Mouse (Mus musculus): ENCODE results near the gene Mrps35.

Mrps35 gene

DNA sequence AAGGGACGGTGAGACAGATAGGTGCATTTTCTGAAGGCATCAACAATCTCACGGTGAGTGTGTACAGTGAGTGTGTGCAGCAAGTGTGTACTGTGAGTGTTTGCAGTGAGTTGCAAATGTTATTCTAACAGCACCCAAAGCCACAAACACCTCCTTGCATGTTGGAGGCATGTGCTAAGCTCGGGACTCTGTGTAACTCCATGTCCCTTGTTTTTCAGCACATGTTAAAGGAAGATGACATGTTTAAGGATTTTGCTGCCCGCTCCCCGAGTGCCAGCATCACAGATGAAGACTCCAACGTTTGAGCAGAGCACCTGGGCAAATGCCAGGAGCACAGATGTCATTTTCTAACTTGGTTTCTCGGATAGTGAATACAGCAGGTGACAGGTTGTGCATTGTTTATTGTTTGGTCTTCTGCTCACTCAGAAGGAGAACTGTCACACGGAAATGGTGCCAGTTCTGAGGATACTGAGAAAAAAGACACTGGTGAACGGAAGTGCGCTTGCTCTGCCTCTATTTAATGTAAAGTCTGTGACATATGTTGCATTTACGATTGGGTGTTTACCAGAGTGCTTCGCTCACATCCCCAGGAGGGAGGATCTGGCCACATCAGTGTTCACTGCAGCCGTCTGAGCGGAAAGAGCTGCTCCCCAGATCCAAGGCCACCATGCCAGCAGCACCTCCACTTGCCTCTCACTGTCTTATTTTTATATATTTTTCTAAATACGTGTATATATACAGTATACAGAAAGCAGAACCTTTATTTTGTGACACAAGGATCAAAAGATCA, 12.3 kb upstream of the Mrps35 start:
- no peak for DNase-seq

DNA sequence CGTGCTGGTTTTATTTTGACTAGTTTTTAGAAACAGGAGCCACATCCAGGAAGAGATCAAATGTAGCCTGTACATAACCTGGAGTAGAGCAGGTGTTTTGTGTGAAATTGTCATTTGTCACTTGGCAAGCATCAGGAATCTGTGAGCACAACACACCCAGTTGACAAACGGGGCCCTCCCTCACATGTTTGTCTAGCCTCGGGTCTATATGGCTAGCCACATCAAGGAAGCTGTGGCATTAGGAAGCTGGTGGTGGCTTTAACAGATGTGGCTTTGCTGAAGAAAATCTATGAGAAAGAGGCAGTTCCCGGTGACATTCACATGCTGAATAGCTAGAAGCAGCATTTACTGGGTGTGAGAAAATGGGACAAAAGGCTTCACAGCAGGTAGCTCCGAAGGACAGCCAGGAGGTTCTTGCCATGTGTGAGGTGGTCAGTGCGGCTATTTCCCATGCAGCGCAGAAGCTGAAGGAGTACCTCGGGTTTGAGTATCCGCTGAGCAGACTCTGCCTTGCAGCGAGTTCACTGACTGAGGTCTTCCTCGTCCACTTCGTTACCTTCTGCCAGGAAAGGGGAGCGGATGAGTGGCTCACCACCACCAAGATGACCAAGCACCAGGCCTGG, 10.2 kb upstream of the Mrps35 start, which contains the start of gene Rep15:
Gene Rep15, plus strand, starts transcription at position 282 of the 623 bp plus-strand sequence.
- no peak for DNase-seq

DNA sequence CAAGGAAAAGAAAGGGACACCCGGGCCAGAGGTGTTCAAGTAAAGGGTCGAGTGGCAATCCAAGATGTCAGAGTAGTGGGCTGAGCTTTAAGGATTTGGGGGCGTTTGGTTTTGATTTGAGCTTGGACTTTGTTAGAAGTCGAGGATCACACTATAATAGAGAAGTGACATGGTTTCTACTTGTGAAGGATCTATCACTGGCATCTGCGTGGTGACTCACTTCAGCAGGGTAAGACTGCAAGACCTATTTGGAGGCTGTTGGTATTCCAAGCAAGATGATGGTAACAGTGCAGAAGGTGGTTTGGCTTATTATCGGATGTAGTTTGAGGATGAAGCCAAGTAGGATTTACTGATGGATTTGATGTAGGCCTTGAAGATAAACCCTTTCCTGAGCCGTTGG, 1.1 kb downstream of the Mrps35 start:
- DNase-seq: no peak

DNA sequence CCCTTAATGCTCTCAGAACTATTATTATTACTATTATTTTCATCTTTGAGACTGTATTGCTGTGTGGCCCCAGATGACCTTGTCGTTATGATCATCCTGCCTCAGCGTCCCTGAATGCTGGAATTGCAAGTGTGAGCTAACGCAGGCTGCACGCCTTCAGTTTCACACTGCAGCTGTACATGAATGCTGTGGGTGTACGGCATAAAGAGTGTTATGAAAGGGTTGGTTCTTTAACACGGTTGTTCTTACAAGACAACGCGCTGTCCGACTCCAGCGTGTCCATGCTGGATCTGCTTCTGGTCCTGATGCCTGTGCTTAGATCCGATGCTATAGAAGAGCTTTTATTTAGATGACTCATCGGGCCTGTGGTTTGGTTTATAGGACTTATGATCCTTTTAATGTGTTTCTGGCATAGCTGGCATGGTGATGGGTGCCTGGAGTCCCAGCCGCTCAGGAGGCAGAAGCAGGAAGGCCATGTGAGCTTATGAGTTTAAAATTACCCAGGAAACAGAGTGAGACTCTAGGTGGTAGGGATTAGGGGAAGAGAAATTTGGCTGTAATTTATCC, 6.8 kb downstream of the Mrps35 start:
- no peak for DNase-seq

DNA sequence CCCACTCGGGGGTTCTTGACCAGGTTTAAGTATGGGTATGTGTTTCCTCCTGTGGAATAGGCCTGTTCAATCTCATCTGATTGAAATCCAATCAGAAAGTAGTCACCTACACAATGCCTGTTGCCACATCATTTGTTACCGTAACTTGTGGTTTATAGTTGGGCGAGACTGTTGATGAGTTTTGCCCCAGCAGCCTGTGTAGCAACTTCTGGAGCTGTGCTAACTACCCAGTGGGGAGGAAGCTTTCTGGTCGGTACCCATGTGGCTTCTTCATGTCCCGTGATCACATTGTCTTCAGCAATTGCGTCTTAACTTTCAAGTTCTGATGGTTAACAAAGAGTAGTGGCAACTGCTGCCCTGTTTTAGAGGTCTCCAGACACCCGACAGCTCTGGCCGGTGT, 9.1 kb downstream of the Mrps35 start:
- DNase-seq: no peak

GRCm38 (mm10) chr6:147052440-147052839, 9.9 kb downstream of the Mrps35 start:
- DNase-seq: no peak

GRCm38 (mm10) chr6:147053785-147054646, 11.5 kb downstream of the Mrps35 start:
- DNase-seq: no peak

DNA sequence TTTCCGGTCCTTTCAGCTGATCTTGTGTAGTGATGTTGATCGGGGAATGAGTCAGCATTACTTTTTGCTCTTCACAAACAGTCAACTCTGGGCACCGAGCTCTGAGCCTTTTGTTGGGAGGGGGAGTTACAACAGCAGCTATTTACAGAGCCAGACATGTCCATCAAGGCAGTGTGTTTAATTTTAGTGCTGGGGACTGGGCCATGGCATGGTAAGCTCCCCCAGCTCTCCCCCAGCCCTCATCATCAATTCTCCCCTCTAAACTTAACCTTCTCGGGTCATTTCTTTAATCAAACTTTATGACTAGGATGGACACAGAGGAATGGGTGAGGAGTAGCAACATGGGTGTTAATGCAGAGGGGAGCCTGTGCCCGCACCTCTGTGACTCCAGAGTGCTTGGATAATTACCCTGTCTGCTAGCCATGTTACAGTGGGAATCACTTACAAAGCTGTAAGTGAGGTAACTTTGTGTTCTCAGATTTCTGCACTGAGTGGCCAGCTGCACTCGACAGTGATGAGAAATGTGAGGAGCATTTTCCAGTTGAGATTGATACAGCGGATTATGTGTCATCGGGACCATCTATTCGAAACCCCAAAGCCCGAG, 12.9 kb downstream of the Mrps35 start:
- DNase-seq: no peak

DNA sequence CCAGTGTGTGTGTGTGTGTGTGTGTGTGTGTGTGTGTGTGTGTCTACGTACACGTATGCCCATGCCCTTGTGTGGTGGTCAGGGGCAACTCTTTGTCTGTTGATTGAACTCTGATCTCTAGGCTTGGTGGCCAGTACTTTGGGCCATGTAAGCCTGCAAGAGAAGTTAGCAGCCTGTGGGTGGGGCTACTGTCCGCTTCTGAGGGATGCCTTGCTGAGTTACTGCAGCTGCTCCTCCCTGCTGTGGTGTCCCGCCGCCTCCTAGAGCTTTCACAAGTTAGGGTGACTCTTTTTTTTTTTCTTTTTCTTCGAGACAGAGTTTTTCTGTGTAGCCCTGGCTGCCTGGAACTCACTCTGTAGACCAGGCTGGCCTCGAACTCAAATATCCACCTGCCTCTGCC, 16.8 kb downstream of the Mrps35 start:
- DNase-seq: peak; percentile 68

- no peak for DNase-seq
Observed at GRCm38 (mm10) chr6:147061630-147062029, 19.1 kb downstream of the Mrps35 start.

GRCm38 (mm10) chr6:147062034-147062433, 19.5 kb downstream of the Mrps35 start:
- no peak for DNase-seq

DNA sequence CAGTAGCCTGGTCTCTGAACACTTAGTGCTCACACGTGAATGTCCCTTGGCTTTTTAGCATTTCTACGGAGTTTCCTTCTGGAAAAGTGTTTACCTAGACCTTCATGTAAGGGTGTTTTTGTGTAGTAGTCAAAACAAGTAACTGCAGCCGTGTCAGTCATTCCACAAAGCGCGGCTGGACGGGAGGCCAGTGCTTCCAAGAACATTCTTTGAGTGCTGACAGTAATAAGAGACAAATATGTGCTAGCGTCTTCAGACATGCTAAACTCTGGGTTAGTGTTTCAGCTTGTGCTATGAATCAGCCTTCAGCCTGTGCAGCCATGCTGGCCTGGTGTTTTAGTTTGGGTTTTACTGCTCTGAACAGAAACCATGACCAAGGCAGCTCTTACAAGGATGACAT, 20.1 kb downstream of the Mrps35 start:
- peak; percentile 32 for DNase-seq

- DNase-seq: no peak
Observed at GRCm38 (mm10) chr6:147064226-147064943, 21.8 kb downstream of the Mrps35 start.

- no peak for DNase-seq
Observed at GRCm38 (mm10) chr6:147064944-147065261, 22.3 kb downstream of the Mrps35 start.

GRCm38 (mm10) chr6:147075808-147076387, 33.3 kb downstream of the Mrps35 start:
- peak; percentile 60 for DNase-seq

GRCm38 (mm10) chr6:147076878-147077277, 34.3 kb downstream of the Mrps35 start:
- DNase-seq: no peak

DNA sequence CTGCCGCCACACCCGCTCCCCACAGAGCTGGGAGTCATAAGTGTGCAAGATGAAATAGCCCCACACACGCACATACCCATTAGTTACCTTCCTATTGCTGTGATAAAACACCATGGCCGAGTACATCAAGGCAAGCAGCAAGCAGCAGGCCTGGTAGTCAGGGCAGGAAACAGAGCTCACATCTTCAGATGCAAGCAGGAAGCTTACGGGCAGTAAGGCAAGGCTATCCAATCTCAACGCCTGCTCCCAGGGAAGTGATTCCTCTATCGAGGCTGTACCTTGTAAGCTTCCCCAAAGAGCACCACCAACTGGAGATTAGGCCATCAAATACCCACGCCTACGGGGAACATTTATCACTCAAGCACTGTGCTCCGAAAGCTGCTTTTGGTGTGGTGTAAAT, 37.4 kb downstream of the Mrps35 start:
- no peak for DNase-seq

- DNase-seq: no peak
Observed at GRCm38 (mm10) chr6:147085398-147086040, 43.0 kb downstream of the Mrps35 start.

DNA sequence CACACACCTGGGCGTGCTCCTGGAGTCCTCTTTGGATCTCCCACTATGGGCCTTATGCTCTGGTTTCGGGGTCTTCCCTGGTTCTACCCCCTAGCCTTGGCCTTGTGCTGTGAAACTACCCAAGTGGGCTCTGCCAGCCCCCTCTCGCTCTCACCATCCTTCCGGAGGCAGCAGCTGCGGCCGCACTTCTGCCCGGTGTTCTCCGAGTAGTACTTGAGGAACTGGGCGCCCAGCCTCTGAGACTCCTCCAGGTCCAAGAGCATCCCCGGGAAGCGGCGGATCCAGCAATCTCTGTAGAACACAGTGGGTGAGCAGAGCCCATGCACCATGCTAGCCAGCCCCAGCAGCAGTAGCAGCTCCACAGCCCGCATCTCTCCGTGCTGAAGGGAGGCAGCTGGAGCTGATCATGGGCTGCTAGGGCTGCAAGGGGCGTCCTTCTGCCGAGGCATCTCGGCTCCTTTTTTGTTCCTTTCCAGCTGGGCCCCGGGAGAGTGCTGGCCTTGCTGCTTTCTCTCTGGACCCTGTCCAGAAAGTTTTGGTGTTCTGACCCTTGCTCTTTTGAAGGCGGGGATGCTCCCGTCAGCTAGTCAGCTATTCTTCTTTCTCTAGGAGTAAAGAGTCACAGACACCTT, 44.1 kb downstream of the Mrps35 start, which contains the start of gene Mansc4:
Gene Mansc4, minus strand, starts transcription at position 439 of the 632 bp plus-strand sequence.
- peak; percentile 74 for DNase-seq

DNA sequence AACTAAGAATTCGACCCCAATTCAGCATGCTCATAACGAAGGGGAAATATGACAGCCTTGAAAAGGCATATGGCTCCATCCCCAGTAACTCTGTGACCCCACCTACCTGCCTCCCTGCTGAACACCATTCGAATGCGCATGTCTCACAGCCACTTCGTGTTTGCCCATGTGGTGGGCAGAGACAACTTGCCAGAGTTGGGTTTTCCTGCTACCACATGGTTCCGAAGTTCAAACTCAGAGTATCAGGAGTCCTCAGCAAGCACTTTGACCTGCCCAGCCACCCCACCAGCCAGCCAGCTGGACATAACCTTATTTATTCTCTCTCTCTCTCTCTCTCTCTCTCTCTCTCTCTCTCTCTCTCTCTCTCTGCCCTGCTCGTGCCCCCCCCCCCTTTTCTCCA, 45.2 kb downstream of the Mrps35 start:
- DNase-seq: no peak

GRCm38 (mm10) chr6:147088517-147088916, 46.0 kb downstream of the Mrps35 start:
- no peak for DNase-seq
